Mouse (Mus musculus) stomach, embryonic 16.5 days (tissue): ENCODE results near the gene Tcaim. TPM values are rescaled to one million over a fixed set of nuclear protein-coding genes. Genes with fewer than 3 reads are reported as not detected.
"Not testable (repeated sequence)": the region's sequence is repeated elsewhere in the genome, so short reads cannot be mapped to it uniquely, and the experiment has no call there.

Experiments used
- ATAC-seq: fragments of 200-750 bp; cut with Nextera tagmentation; 2 replicates; pipeline ENCODE4 v1.8.0; 2017; ENCODE audit warnings: moderate number of reproducible peaks, moderate TSS enrichment; ENCODE audit not compliant: insufficient read depth, low FRiP score
- H3K27ac ChIP-seq: fragments of 300-500 bp; sonication (generic); 2 replicates; pipeline ENCODE4 v1.5.1; 2014; ENCODE audit warnings: low read length
- H3K27me3 ChIP-seq: fragments of 300-500 bp; sonication (generic); 2 replicates; pipeline ENCODE4 v1.6.1; 2014; ENCODE audit warnings: low read length, control low read depth, mixed read lengths; ENCODE audit not compliant: control insufficient read depth, insufficient read depth
- H3K36me3 ChIP-seq: fragments of 300-500 bp; sonication (generic); 2 replicates; pipeline ENCODE4 v1.6.1; 2014; ENCODE audit warnings: low read length; ENCODE audit not compliant: control insufficient read depth, insufficient read depth
- H3K4me1 ChIP-seq: fragments of 300-500 bp; sonication (generic); 2 replicates; pipeline ENCODE4 v1.6.1; 2014; ENCODE audit warnings: low read length, control low read depth, mixed read lengths; ENCODE audit not compliant: control insufficient read depth, insufficient read depth
- H3K4me2 ChIP-seq: fragments of 300-500 bp; sonication (generic); 2 replicates; pipeline ENCODE4 v1.6.1; 2014; ENCODE audit warnings: low read depth, low read length, mixed read lengths
- H3K4me3 ChIP-seq: fragments of 300-500 bp; sonication (generic); replicated peaks from 2 replicates; pipeline ENCODE4 v1.5.1; 2014; ENCODE audit warnings: mild to moderate bottlenecking, low read length
- H3K9ac ChIP-seq: fragments of 300-500 bp; sonication (generic); 2 replicates; pipeline ENCODE4 v1.6.1; 2014; ENCODE audit warnings: low read length
- H3K9me3 ChIP-seq: fragments of 300-500 bp; sonication (generic); replicated peaks from 2 replicates; pipeline ENCODE4 v1.6.1; 2016; ENCODE audit warnings: low read length, control low read depth; ENCODE audit not compliant: control insufficient read depth
- WGBS: fragments of 180-500 bp; shearing (Covaris S2); extraction: QIAGEN DNeasy Blood & Tissue Kit; methylation state at CpG from one replicate; pipeline ENCODE4 v1.1.7; 2014; 5-methylcytosine and 5-hydroxymethylcytosine counted together
- polyA plus RNA-seq: library from polyadenylated mRNA; unstranded; fragments of >200 nt; fragmentation: Nextera tagmentation; extraction: Ambion mirVana; gene quantifications from 2 replicates; pipeline ENCODE4 v1.2.1, GENCODE M21; 2015

Gene Tcaim
- polyA plus RNA-seq, 1 experiment from 2014 or later: 6.0 TPM

GRCm38 (mm10) chr9:122843760-122844159 lies 38.4 kb downstream of the Tcaim start, which contains the start of gene Gm35549:
Gm35549 (minus strand) TSS chr9:122844035.
- 73% methylated on average over 3 of the region's 3 CpGs for WGBS
- Histone ChIP-seq H3K9ac (no peak within 1 kb of the TSS), H3K27me3 (no peaks in the 10 kb centered on the region), H3K36me3 (peaks cover 5% of the 10 kb centered on the region), H3K4me1 (no peaks in the 10 kb centered on the region), H3K4me3 (no peak within 1 kb of the TSS), H3K4me2 (no peak within 1 kb of the TSS), H3K9me3 (peaks cover 5% of the 10 kb centered on the region; the same call in 1 of the 2 replicates), H3K27ac (no peak within 1 kb of the TSS)
- ATAC-seq: no peak

GRCm38 (mm10) chr9:122845621-122846020 lies 40.3 kb downstream of the Tcaim start:
- Histone ChIP-seq H3K4me2 (no peak overlapping the region), H3K4me3 (no peak overlapping the region), H3K4me1 (no peaks in the 10 kb centered on the region), H3K27me3 (no peaks in the 10 kb centered on the region), H3K9ac (no peak overlapping the region), H3K9me3 (peaks cover 9% of the 10 kb centered on the region; the same call in 1 of the 2 replicates), H3K36me3 (peaks cover 19% of the 10 kb centered on the region), H3K27ac (no peak overlapping the region)
- no peak for ATAC-seq
- 80% methylated on average over 3 of the region's 3 CpGs for WGBS

- no peak for ATAC-seq
- H3K9me3 ChIP-seq: peaks cover 9% of the 10 kb centered on the region; the same call in 1 of the 2 replicates
- no peak overlapping the region for H3K4me3 ChIP-seq
Observed at GRCm38 (mm10) chr9:122846156-122846555, 40.8 kb downstream of the Tcaim start.

GRCm38 (mm10) chr9:122847811-122848311 lies 42.5 kb downstream of the Tcaim start:
- ATAC-seq, H3K27me3 ChIP-seq, H3K4me1 ChIP-seq, H3K9me3 ChIP-seq, H3K27ac ChIP-seq, H3K9ac ChIP-seq, H3K4me3 ChIP-seq, H3K4me2 ChIP-seq: not testable (repeated sequence)
- WGBS: 86% methylated on average over 7 of the region's 8 CpGs
- peaks cover 42% of the 10 kb centered on the region for H3K36me3 ChIP-seq

More at GRCm38 (mm10) chr9:122846156-122846555, 40.8 kb downstream of the Tcaim start:
- no peak overlapping the region for H3K9ac ChIP-seq
- no peaks in the 10 kb centered on the region for H3K27me3 ChIP-seq
- no peak overlapping the region for H3K4me2 ChIP-seq
- no peak overlapping the region for H3K27ac ChIP-seq
- H3K4me1 ChIP-seq: no peaks in the 10 kb centered on the region
- peaks cover 25% of the 10 kb centered on the region for H3K36me3 ChIP-seq

- no peak overlapping the region for H3K27ac ChIP-seq
- H3K36me3 ChIP-seq: peaks cover 92% of the 10 kb centered on the region
- no peaks in the 10 kb centered on the region for H3K4me1 ChIP-seq
- ATAC-seq: no peak
- WGBS: 91% methylated on average over 7 of the region's 7 CpGs
- H3K4me3 ChIP-seq: no peak overlapping the region
- no peaks in the 10 kb centered on the region for H3K27me3 ChIP-seq
- H3K4me2 ChIP-seq: no peak overlapping the region
- no peak overlapping the region for H3K9ac ChIP-seq
- H3K9me3 ChIP-seq: peaks cover 33% of the 10 kb centered on the region
Observed at GRCm38 (mm10) chr9:122854526-122854925, 49.2 kb downstream of the Tcaim start.

- Histone ChIP-seq H3K9me3 (peaks cover 35% of the 10 kb centered on the region), H3K36me3 (peaks cover 92% of the 10 kb centered on the region)
- not testable (repeated sequence) for H3K9ac ChIP-seq, H3K4me2 ChIP-seq, ATAC-seq, H3K27ac ChIP-seq, H3K27me3 ChIP-seq, H3K4me1 ChIP-seq, H3K4me3 ChIP-seq
- WGBS: 91% methylated on average over 2 of the region's 7 CpGs
Observed at GRCm38 (mm10) chr9:122855141-122855540, 49.8 kb downstream of the Tcaim start.

GRCm38 (mm10) chr9:122855617-122856016 lies 50.3 kb downstream of the Tcaim start:
- Histone ChIP-seq H3K27ac (no peak overlapping the region), H3K4me3 (no peak overlapping the region), H3K4me2 (no peak overlapping the region), H3K9me3 (peaks cover 39% of the 10 kb centered on the region), H3K4me1 (no peaks in the 10 kb centered on the region), H3K36me3 (peaks cover 93% of the 10 kb centered on the region), H3K27me3 (no peaks in the 10 kb centered on the region), H3K9ac (no peak overlapping the region)
- 96% methylated on average over 4 of the region's 4 CpGs for WGBS
- no peak for ATAC-seq

- no peak overlapping the region for H3K4me3 ChIP-seq
- no peaks in the 10 kb centered on the region for H3K27me3 ChIP-seq
- H3K4me1 ChIP-seq: no peaks in the 10 kb centered on the region
- H3K4me2 ChIP-seq: no peak overlapping the region
- no peak for ATAC-seq
- peaks cover 49% of the 10 kb centered on the region for H3K9me3 ChIP-seq
- H3K27ac ChIP-seq: no peak overlapping the region
- WGBS: 94% methylated on average over 3 of the region's 3 CpGs
- H3K36me3 ChIP-seq: peaks cover 93% of the 10 kb centered on the region
- no peak overlapping the region for H3K9ac ChIP-seq
Observed at GRCm38 (mm10) chr9:122856716-122857115, 51.4 kb downstream of the Tcaim start.

GRCm38 (mm10) chr9:122860752-122861151 lies 55.4 kb downstream of the Tcaim start:
- H3K9ac ChIP-seq: no peak overlapping the region
- no peak overlapping the region for H3K4me2 ChIP-seq
- no peak overlapping the region for H3K27ac ChIP-seq
- H3K4me1 ChIP-seq: peaks cover 13% of the 10 kb centered on the region
- no peaks in the 10 kb centered on the region for H3K27me3 ChIP-seq
- no peak overlapping the region for H3K4me3 ChIP-seq
- H3K9me3 ChIP-seq: peaks cover 46% of the 10 kb centered on the region
- ATAC-seq: no peak
- peaks cover 63% of the 10 kb centered on the region for H3K36me3 ChIP-seq
